Mouse (Mus musculus) left cerebral cortex, adult 8-10 months (tissue): ENCODE measurements around the gene Slc16a1. TPM values are rescaled to one million over a fixed set of nuclear protein-coding genes. Genes with fewer than 3 reads are reported as not detected.

Experiments
- DNase-seq, 2 experiments: peaks; one replicate each; pipeline ENCODE4 v3.0.0; 2022; ENCODE audit warnings: low spot score in 2 of 2
- total RNA-seq, 4 experiments: library from RNA; stranded (reverse); gene quantifications; 2 replicates each; pipeline ENCODE4 v1.2.4; 2022

Slc16a1 gene
- 10 to 100 TPM; 19.6 to 26.0 (median 21.9) TPM for total RNA-seq

GRCm38 (mm10) chr3:104638403-104638779 is at the start of gene Slc16a1:
Gene Slc16a1, plus strand, starts transcription at chr3:104638668.
- DNase-seq: peak; percentile 85 to 90

GRCm38 (mm10) chr3:104596451-104597134 is 41.9 kb upstream of the Slc16a1 start:
- DNase-seq: peak in 1 of 2 experiments; percentile 8

- peak; percentile 67 to 95 for DNase-seq
Measured at GRCm38 (mm10) chr3:104597135-104597764, 41.2 kb upstream of the Slc16a1 start.

DNA sequence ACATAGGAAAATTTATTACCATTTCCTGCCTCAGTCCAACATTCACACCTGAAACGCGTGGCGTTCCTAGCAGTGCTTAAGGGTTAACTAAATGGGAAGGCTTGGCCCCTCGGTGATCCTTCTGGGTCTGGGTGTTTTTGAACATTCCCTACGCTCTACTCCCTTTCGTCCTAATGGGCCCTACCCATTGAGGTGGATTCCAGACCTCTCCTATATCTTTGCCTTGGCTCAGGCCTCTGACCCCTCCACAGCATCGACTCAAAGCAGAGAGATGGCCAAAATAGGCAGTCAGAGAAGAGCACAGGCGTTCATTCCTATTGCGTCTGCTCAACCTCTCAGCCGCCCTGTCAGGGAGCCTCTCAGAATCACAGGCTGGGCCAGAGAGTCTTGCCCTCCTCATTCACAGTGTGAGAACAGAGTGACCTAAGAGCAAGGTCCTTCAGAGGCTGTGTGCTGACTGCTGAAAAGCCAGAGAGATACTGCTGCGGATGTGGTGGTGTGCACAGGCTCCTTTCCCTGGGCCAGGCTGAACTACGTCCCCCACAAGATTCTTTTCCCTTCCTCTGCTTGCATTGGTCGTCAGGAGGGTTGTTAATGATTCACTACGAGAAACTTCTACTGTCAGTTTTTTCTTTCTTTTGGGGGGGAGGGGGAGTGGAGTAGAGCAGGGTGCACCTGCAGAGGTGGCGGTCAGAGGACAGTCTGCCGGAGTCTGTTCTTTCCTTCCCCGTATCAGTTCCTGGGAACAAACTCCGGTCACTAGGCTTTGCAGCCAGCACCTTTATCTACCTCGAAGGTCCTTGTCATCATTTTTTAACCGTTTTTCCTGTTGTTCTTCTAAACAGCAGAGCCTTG is 38.9 kb upstream of the Slc16a1 start:
- no peak for DNase-seq

GRCm38 (mm10) chr3:104600691-104601090 is 37.8 kb upstream of the Slc16a1 start:
- no peak for DNase-seq

GRCm38 (mm10) chr3:104601680-104602079 is 36.8 kb upstream of the Slc16a1 start:
- no peak for DNase-seq

DNA sequence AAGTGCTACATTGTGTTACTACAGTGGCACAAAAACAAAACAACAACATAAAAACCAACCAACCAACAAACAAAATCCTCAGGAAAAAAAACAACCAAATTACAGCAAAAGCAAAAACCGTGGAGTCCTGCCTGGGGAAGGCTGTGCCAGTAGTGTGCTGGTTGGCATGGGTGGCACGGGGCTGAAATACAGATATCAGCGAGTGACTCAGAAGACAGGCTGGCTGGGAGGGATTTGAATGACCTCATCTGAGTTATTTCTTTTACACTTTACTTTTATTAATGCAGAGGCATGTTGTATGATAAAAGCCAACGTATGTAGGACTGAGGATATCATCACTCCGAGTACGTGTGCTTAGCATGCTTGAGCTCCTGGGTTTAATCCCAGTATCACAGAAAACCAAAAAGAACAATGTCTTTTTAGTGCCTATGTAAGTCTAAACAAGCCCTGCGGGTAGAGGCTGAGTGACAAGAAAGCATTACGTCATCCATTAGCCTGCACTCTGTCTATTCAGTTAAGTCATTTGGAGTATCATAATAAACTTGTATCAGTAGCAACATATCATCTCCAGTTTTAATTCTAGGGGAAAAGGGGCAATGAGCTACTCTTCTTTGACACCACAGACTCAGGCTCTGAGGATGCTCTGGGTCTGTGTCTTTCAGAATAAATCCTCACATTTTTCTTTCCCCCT is 28.6 kb upstream of the Slc16a1 start:
- DNase-seq: no peak

DNA sequence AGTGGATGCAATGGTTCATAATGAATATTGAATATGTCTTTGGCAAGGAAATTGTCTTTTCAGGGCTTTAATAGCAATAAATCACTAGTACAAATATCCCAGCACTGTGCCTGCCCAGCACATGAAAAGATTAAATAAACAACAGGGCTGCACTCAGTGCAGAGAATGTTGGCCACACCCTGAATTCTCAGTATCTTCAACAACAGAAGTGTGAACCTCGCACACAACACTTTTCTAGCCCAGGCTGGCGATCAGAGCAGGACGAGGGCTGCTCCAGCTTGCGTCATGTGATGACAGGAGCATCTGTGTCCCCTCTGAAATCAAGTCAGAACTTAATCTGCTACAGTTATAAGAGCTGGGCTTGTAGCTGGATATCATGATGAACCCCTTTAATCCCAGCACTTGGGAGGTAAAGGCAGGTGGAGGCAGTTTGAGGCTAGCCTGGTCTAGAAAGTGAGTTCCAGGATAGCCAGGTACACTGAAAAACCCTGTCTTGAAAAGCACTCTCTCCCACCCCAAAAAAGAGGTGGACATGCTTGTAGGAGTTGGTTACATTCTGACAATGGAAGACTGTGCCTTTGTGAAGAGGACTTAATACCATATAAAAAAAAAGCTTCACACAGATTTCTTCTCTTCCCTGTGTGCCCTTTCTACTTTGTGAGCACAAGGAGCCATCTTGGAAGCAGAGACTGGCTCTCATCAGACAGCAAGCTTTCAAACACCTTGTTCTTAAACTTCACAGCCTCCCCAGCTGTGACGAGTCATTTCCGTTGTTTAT is 27.8 kb upstream of the Slc16a1 start:
- no peak for DNase-seq

GRCm38 (mm10) chr3:104611951-104612350 is 26.5 kb upstream of the Slc16a1 start:
- DNase-seq: no peak

DNA sequence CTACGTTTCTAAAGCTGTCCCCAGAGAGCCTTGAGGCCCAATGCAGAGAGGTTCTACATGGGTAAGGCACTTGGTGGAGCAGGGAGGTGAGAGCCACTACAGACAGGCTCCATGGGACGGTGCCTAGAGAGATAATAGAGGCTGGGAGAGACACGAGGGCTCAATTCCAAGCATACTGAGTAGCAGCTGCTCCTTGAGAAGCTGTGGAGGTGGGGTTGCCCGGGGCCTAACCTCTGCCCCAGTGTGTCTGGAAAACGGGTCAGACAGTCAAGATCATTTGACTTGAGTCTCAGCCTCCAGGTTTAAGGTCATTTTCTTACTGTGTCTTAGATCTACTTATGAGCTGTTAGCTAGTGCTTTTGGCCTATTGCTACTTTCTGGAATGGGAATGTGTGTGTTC is 25.4 kb upstream of the Slc16a1 start:
- DNase-seq: no peak

DNA sequence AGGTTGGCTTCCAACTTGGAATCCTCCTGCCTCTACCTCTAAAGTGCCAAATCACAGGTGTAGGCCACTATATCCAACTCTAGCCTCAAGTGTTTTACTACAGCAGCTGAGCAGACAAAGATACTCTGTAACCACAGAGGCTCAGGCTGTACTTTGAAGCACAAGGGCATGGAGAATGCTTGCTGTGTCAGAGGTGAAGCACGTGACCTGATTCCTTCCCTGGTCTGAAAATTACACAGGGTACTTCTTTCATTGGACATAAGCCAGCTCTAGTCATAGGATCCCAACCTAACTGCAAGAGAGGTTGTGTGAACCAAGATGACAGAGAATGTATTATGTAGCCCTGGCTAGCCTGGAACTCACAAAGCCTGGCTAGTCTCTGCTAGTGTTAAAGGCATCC is 24.4 kb upstream of the Slc16a1 start:
- DNase-seq: no peak

DNA sequence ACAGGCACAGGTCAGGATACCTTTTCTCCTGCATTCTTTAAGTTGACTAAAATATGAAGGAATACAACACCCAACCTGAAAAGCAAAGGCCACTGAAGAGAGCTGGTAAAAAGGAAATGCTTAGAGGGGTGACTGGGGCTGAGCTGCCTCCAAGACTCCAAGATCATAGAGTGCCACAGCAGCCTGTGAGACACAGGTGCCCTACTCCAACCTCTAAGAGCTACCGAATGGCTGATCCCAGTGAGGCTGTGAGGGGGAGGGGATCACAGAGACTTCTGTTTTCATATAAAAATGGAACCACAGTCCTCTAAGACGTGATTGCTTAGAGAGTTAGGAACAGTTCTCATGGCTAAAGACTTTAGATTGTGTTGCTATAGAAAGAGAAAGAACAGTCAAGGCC is 23.3 kb upstream of the Slc16a1 start:
- DNase-seq: no peak

- peak; percentile 9 to 49 for DNase-seq
Measured at GRCm38 (mm10) chr3:104616155-104616554, 22.3 kb upstream of the Slc16a1 start.

GRCm38 (mm10) chr3:104621841-104622240 is 16.6 kb upstream of the Slc16a1 start:
- DNase-seq: no peak

DNA sequence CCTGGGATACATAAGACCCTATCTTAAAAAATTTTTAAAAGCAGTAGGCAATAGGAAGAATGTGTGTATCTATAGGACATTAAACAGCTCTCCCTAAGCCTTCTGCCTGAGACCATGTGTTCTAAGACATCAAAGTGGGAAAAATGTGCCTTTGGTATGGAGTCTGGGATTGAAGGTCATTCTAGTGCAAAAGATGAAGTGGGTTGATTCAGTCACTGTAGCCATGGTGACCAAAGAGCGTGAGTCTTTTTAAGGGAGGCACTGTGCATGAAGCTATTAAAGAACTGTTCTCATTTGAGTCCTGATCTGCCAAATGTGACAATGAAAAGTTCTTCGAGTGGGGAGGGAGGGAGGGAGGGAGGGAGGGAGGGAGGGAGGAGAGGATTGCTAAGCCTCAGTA is 8.7 kb upstream of the Slc16a1 start:
- DNase-seq: no peak

- no peak for DNase-seq
Measured at GRCm38 (mm10) chr3:104630941-104631340, 7.5 kb upstream of the Slc16a1 start.

- DNase-seq: no peak
Measured at GRCm38 (mm10) chr3:104632560-104633162, 5.8 kb upstream of the Slc16a1 start.

- no peak for DNase-seq
Measured at GRCm38 (mm10) chr3:104636491-104636890, 2.0 kb upstream of the Slc16a1 start.

- DNase-seq: peak in 1 of 2 experiments; percentile 54
Measured at GRCm38 (mm10) chr3:104637427-104638402, 753 bp upstream of the Slc16a1 start.
